Mouse (Mus musculus) cerebellum, adult 2 months (tissue): ENCODE data around the gene Zbtb16. TPM values are rescaled to one million over a fixed set of nuclear protein-coding genes. Genes with fewer than 3 reads are reported as not detected.

Experiments used
- DNase-seq, 2 experiments: peaks; one replicate each; pipeline ENCODE4 v3.0.0; 2021
- H3K27ac ChIP-seq: fragments of 200-500 bp; 2 replicates; pipeline ENCODE4 v1.5.1; 2012; ENCODE audit warnings: low read length, control low read depth, inconsistent platforms; ENCODE audit not compliant: insufficient read depth
- H3K27me3 ChIP-seq: fragments of 200-500 bp; 2 replicates; pipeline ENCODE4 v1.6.1; 2012; ENCODE audit warnings: inconsistent platforms, mild to moderate bottlenecking, low read length, moderate library complexity; ENCODE audit not compliant: control insufficient read depth, insufficient read depth
- H3K4me1 ChIP-seq: fragments of 200-500 bp; 2 replicates; pipeline ENCODE4 v1.6.1; 2011; ENCODE audit warnings: low read length; ENCODE audit not compliant: control insufficient read depth, insufficient read depth
- H3K4me3 ChIP-seq: fragments of 200-500 bp; replicated peaks from 2 replicates; pipeline ENCODE3; 2011; ENCODE audit warnings: mild to moderate bottlenecking, low read depth, low read length, control low read depth; ENCODE audit not compliant: insufficient read depth
- CTCF ChIP-seq: fragments of 200-500 bp; IDR thresholded peaks from 2 replicates; pipeline ENCODE4 v1.5.1; 2011; ENCODE audit warnings: low read depth, mild to moderate bottlenecking, control low read depth, low read length, moderate library complexity, borderline replicate concordance; ENCODE audit not compliant: insufficient read depth
- POLR2A ChIP-seq: fragments of 200-500 bp; IDR thresholded peaks from 2 replicates; pipeline ENCODE4 v1.6.1; 2011; ENCODE audit warnings: low read length, control low read depth, borderline replicate concordance; ENCODE audit not compliant: insufficient read depth
- WGBS: fragments of 180-500 bp; shearing (Covaris S2); methylation state at CpG from one replicate; pipeline ENCODE4 v1.1.7; 2018; 5-methylcytosine and 5-hydroxymethylcytosine counted together
- polyA plus RNA-seq: library from polyadenylated mRNA; depleted of rRNA; stranded (reverse); fragments of >200 nt; gene quantifications from 2 replicates; pipeline ENCODE4 v1.2.3, GENCODE M21; 2012

Gene Zbtb16
- polyA plus RNA-seq, 1 experiment = 5.0 TPM

DNA sequence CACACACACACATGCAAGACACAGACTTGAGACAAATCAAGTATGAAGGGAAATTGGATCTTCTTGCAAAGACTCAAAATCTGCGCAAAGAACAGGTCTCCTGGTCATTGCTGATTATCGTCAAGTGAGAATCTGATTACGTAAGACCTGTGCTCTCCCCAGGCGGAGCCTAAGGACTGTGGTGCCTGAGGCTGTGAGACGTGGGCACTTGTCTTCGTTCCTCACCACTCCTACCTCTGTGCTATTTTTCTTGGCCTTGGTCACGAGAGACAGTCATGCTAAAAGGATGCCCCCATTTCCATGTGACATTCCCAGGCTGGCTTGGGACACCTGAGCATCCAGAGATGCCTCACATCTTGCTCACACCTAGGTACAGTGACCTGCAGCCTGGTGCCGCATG, 30.2 kb downstream of the Zbtb16 start:
- no peak overlapping the region for H3K4me3 ChIP-seq
- DNase-seq = no peak
- TF ChIP-seq CTCF (no peak), POLR2A (no peak)
- no peaks in the 10 kb centered on the region for H3K4me1 ChIP-seq
- 92% methylated on average over 8 of the region's 8 CpGs for WGBS
- H3K27me3 ChIP-seq = no peaks in the 10 kb centered on the region
- H3K27ac ChIP-seq = no peak overlapping the region

DNA sequence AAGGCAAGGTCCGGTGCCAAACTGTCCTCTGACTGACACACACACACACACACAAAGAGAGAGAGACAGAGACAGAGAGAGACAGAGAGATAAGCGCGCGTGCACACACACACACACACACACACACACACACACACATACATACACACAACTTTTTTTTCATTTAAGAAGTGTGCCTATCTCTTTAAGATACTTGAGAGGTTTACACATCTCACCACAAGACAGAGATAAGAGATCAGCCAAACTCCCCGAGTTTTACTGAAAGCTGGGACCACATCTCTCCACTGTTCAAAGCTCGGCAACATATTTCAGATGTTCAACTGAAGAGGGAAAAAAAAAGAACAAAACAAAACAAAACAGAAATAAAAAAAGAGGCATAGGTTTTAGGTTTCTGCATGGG, 31.5 kb downstream of the Zbtb16 start:
- H3K4me1 ChIP-seq = no peaks in the 10 kb centered on the region
- H3K27ac ChIP-seq = no peak overlapping the region
- no peak for DNase-seq
- TF ChIP-seq POLR2A = no peak
- no peak for TF ChIP-seq CTCF
- H3K27me3 ChIP-seq = no peaks in the 10 kb centered on the region
- WGBS = 81% methylated on average over 6 of the region's 6 CpGs
- no peak overlapping the region for H3K4me3 ChIP-seq

DNA sequence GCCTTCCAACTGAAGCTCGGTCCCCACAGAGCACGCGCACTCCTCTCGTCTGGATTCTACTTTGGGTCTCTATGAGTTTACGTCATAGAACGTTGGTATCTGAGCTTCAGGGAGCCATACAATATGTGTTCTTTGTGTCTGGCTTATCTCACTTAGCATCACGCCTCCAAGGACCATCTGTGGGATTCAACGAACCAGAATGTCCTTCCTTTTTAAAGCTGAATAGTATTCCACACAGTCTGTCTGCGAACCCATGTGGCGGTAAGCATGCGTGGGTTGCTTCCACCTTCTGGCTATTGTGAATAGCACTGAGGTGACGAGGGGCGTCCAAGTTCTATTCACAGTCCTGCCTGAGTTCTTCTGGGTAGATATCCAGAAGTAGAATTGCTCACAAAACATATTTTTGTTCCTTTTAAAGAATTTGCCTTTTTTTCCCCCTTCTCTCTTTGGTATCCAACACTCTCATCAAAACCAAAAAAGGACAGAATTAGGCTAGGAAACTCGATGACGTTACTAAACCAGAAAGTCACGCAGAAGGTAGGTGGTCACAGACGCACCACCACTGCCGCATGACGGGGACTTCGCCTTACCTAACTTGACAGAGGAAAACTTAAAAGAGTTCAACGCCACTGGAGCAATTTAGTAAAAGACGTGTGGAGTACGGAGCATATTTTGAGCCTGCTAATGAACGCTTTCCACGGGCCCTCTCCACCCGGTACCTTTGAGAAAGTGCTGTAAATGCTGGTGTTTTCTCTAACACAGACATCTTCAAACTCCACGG, 32.4 kb downstream of the Zbtb16 start:
- H3K4me3 ChIP-seq = no peak overlapping the region
- WGBS = 96% methylated on average over 27 of the region's 27 CpGs
- no peak overlapping the region for H3K27ac ChIP-seq
- no peaks in the 10 kb centered on the region for H3K4me1 ChIP-seq
- no peaks in the 10 kb centered on the region for H3K27me3 ChIP-seq
- TF ChIP-seq POLR2A (no peak), CTCF (no peak)
- DNase-seq = no peak

DNA sequence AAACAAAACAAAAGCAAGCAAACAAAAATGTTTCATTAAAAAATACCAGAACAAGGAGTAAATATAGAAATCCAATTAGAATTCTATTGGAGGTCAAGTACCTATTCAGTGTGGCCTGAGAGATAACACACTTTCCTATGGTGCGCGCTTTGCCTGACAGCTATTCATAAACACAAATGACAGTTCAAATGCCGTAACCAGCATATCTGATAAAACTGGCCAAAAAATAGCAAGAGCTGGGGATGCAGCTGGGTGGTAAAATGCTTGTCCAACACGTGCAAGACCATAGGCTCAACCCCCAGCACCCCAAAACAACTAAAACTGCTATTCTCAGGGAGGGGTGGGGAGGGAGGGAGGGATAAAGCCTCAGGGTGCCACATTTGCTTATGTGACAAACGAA, 33.6 kb downstream of the Zbtb16 start:
- Histone ChIP-seq H3K4me1 (no peaks in the 10 kb centered on the region), H3K27ac (no peak overlapping the region), H3K4me3 (no peak overlapping the region), H3K27me3 (no peaks in the 10 kb centered on the region)
- 79% methylated on average over 5 of the region's 5 CpGs for WGBS
- DNase-seq = no peak
- TF ChIP-seq POLR2A = no peak
- TF ChIP-seq CTCF = no peak

DNA sequence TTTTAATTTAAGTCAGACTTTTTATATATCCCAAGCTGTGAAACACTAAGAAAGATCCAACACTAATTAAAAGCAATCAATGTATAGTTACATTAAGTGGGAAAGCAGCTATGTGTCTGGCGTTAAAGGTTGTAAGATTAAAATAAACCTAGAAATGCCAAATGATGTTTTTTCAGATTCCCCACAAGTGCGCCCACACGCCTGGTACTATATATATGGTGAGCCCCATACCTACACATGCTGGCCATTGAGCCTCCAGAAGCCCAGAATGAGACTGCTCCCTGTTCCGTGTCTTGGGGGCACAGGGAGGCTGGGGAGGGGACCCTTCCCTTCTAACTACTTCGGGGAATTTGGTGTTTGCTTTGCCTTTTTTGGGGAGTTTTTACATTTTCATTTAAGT, 34.7 kb downstream of the Zbtb16 start:
- TF ChIP-seq CTCF (no peak), POLR2A (no peak)
- no peak overlapping the region for H3K27ac ChIP-seq
- DNase-seq = no peak
- H3K4me3 ChIP-seq = no peak overlapping the region
- no peaks in the 10 kb centered on the region for H3K4me1 ChIP-seq
- WGBS = 96% methylated on average over 5 of the region's 5 CpGs
- H3K27me3 ChIP-seq = no peaks in the 10 kb centered on the region

DNA sequence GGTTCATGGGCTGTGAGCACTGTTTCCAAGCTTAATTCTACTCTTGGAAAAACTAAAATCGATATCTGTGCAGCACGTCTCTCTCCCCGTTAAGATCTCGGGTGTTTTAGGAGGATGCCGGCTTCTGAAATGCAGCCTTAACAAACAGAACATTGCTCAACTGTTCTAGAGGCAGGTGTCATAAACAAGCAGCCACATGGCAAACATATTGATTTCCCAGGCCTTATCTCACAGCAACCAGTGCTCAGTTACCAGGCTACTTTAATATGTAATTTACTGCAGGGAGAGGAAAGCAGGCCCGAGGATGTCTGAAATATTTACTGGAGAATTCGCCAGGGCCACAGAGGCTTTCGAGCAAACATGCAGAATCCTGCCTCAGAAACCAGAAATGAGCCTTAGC, 35.4 kb downstream of the Zbtb16 start:
- TF ChIP-seq CTCF (no peak), POLR2A (no peak)
- Histone ChIP-seq H3K27ac (no peak overlapping the region), H3K27me3 (no peaks in the 10 kb centered on the region), H3K4me1 (no peaks in the 10 kb centered on the region), H3K4me3 (no peak overlapping the region)
- WGBS = 93% methylated on average over 8 of the region's 8 CpGs
- no peak for DNase-seq

DNA sequence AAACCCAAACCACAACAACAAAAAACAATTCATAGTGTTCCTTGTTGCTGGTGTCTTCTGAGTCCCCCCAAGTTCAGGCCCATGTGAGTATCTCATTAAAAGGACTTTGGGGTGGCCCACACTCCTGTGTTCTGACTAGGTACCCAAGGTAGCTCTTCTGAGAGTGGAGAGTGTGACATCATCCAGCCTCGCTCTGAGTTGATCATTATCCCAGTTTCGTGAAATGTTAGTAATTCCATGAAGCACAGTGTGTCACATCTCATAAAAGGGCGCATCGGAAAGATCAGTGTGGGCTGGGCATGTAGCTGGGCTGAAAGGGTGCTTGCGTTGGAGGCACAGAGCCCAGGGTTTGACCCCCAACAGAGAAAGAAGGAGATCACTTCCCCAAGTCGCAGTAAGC, 38.0 kb downstream of the Zbtb16 start:
- no peaks in the 10 kb centered on the region for H3K27me3 ChIP-seq
- 82% methylated on average over 6 of the region's 6 CpGs for WGBS
- no peaks in the 10 kb centered on the region for H3K4me1 ChIP-seq
- no peak for TF ChIP-seq CTCF
- no peak for TF ChIP-seq POLR2A
- no peak overlapping the region for H3K4me3 ChIP-seq
- H3K27ac ChIP-seq = no peak overlapping the region
- no peak for DNase-seq

DNA sequence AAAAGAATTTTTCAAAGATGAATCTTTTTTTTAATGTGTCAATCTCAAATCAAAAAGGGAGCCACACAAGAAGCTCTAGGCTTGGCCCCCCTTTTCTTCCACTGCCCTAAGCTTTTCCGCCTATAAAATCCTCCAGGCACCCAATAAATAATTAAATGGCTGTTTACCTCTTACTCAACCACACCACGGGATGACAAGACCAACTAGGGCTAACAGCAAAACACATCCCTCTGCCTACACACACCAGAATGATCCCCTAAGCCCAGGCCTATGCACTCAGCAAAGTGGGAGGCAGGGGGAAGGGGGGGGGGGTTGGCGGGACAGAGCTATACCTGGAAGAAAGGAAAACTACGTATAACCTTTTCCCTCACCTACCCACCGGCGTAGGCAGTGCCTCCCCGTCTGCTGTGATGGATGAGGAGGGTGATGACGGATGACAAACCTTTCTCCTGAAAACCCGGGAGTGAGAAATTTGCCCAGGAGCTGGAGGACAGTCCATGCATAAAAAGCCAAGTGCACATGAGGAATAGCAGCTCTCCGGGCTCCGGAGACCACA, 39.7 kb downstream of the Zbtb16 start:
- no peak overlapping the region for H3K27ac ChIP-seq

More for the DNA sequence above, 39.7 kb downstream of the Zbtb16 start:
- TF ChIP-seq CTCF = no peak
- no peak for TF ChIP-seq POLR2A
- DNase-seq = no peak
- Histone ChIP-seq H3K4me3 (no peak overlapping the region), H3K4me1 (no peaks in the 10 kb centered on the region), H3K27me3 (no peaks in the 10 kb centered on the region)
- 70% methylated on average over 11 of the region's 11 CpGs for WGBS
